Mouse (Mus musculus): ENCODE data around the gene Syne3.

Gene Syne3

DNA sequence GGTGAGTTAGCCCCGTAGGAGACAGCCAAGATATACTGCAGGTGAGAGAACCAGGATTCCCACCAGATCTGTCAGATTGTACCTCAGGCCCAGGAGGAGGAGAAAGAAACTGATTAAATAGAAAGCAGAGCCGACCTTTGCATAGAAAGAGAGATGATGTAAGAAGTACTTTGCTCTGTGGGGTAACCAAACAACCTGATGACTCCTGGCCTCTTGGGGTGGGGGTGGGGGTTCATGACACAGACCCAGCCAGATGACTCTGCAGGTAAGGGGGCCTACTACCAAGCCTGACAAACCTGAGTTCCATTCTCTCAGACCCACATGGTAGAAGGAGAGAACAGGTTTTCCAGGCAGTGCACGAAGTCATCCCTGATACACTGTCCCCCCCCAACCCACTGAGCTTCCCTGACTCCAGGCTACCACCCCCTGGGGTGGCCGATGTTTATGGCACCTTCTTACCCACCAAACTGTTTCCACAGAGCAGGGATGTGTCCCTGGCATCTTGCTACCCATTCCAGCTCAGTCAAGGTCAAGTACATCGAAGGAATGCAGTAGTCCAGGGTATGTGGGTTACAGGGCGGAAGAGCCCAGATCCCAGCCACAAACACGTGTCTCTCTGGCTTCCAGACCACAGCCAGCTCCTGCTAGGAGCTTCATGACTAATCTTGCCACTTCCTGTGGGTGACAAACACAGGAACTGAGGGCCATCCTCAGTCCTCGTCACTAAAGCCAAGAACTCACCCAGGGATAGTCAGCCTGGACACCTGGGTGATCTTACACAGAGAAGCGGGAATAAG lies 8.9 kb downstream of the Syne3 start:
- no peak for DNase-seq (ENCODE audit: extremely low spot score, low read depth, low spot score)

GRCm38 (mm10) chr12:104999171-104999570 lies 10.4 kb downstream of the Syne3 start:
- no peak for DNase-seq (ENCODE audit: extremely low spot score, low read depth, low spot score)

DNA sequence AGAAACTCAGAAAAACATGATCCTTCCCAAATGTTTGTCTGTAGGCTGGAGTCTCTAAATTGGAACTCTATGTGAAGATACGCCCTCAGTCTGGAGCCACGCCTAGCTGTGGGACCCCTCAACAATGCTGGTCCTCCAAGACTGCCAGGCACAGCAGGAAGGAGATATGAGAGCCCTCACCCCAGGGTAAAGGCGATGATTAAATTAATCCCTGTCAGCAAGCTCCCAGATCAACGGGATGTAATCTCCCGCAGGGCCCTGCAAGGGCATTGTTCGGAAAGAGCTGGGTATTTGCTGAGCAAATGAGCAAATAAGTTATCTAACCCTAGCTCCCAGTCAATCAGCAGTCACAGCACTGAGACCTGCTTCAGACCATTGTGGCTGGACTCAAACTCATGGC lies 11.1 kb downstream of the Syne3 start:
- DNase-seq (ENCODE audit: extremely low spot score, low read depth, low spot score), result no peak

GRCm38 (mm10) chr12:104997641-104998293 lies 11.8 kb downstream of the Syne3 start:
- DNase-seq (ENCODE audit: extremely low spot score, low read depth, low spot score), result no peak

- DNase-seq (ENCODE audit: extremely low spot score, low read depth, low spot score), result no peak
These were observed 12.4 kb downstream of the Syne3 start for GRCm38 (mm10) chr12:104997159-104997558.

- DNase-seq (ENCODE audit: extremely low spot score, low read depth, low spot score), result no peak
These were observed 13.4 kb downstream of the Syne3 start for GRCm38 (mm10) chr12:104996012-104996728.

GRCm38 (mm10) chr12:104995259-104995876 lies 14.2 kb downstream of the Syne3 start:
- no peak for DNase-seq (ENCODE audit: extremely low spot score, low read depth, low spot score)

DNA sequence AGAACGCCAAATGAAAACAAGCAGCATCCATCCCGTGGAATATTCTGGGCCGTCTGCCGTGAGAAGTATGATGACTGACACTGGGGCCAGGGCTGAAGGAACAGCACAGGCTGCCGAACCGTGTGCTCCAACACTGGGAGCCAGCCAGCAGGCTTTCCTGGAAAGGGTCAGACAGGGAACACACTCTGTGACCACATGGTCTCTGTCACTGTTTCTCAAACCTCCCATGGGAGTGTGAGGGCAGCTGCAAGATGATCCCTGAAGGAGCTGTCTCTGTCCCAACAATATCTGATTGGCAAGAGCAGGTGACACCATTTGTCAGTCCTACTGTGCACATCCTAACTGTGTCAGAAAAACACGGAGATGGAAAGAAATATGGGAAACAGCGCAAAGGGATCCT lies 16.8 kb downstream of the Syne3 start:
- no peak for DNase-seq (ENCODE audit: extremely low spot score, low read depth, low spot score)

DNA sequence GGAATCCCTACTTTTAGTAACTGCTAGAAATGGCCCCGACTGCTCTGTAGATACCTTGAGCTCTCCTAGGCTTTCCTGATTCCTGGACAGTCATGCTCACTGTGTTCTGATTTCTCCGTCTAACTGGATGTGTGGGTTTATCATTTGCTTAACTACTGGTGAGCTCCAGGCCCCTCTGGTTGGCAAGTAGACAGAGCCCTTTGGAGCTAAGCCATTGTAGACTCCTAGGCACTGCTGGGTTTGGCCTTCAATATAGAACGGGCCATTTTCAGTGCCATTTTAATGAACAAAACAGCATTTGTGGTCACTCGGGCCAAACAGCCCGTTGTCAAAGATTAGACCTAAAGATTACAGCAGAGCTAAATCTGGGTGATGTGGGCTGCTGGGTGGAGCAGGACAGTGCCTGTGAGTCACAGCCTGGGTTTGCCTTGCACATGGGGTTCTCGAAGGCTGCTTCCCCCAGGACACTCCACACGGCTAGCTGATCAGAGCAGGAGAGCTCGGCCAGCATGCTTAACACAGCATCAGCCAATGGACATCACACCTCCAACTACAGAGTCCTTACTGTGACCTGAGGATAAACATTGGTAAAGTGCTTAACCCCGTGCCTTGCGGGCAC lies 17.4 kb downstream of the Syne3 start:
- DNase-seq (ENCODE audit: extremely low spot score, low read depth, low spot score), result no peak

GRCm38 (mm10) chr12:104990741-104991454 lies 18.7 kb downstream of the Syne3 start:
- no peak for DNase-seq (ENCODE audit: extremely low spot score, low read depth, low spot score)

DNA sequence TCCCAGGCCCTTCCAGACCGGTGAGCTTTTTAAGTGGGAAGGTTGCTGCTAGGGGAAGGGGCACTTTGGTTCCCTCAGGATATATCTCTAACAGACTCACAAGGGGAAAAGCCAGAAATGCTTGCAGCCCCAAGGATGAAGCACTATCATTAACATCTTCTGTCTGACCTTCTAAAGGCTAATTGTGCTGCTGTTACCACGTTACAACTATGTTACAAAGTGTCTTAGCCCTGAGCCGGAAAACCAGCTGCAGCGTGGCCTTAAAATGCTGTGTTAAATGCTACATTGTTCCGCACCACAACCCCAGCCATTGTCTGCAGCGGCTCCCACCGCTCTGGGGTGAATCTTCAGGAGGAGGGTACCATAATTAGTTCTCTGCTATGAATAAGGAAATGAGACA lies 21.7 kb downstream of the Syne3 start:
- DNase-seq (ENCODE audit: extremely low spot score, low read depth, low spot score), result no peak

GRCm38 (mm10) chr12:104986781-104987180 lies 22.8 kb downstream of the Syne3 start:
- no peak for DNase-seq (ENCODE audit: extremely low spot score, low read depth, low spot score)

DNA sequence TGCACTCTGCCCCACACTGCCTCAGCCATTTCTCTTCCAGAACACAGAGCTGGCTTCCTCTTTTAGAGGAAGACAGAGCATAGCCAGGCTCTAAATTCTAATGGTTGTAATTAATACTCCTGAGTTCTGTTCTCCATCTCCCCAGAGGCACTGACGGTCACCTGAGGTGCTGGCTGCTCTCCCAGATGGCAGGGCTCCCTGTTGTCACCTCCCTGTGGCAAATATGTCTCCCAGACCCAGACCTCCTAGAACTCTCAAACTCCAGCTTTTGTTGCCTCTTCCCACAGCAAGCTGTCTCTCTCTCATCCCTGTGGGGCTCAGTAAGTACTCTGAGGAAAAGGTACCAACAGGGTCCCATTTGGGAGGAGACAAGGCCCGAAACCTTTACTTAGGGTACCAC lies 23.6 kb downstream of the Syne3 start:
- DNase-seq (ENCODE audit: extremely low spot score, low read depth, low spot score), result no peak

DNA sequence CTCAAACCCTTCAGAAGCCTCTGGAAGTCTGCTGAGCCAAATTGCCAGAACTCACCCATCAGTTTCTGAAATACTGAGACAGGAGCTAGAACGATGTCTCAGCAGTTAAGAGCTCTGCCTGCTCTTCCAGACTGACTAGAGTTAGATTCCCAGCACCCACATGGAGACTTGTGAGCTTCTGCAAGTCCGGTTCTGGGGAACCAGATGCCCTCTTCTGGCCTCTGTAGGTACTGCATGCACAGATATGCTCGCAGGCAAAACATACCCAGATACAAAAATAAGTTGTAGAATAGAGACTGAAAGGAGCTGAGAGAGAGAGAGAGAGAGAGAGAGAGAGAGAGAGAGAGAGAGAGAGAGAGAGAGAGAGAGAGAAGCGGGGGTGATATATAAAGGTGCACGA lies 24.5 kb downstream of the Syne3 start:
- DNase-seq (ENCODE audit: extremely low spot score, low read depth, low spot score), result no peak

DNA sequence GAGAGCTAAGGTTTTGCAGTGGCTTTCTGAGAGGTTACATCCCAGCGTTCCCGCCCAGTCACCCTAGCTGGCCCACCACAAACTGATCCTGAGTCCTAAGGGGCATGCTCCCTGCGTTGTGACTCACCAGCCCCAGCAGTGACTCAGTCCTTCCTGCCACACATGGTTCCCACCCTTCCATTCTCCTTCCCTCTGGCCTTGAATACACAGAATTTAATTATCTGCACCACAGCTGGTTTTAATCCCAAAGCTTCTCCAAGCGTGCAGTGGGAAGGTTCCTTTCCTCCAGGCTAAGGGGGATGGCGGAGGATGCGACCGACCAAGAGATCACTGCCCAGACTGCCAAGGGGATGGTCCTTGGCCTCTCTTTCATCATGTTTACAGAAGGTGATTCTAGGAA lies 26.1 kb downstream of the Syne3 start:
- DNase-seq (ENCODE audit: extremely low spot score, low read depth, low spot score), result no peak

DNA sequence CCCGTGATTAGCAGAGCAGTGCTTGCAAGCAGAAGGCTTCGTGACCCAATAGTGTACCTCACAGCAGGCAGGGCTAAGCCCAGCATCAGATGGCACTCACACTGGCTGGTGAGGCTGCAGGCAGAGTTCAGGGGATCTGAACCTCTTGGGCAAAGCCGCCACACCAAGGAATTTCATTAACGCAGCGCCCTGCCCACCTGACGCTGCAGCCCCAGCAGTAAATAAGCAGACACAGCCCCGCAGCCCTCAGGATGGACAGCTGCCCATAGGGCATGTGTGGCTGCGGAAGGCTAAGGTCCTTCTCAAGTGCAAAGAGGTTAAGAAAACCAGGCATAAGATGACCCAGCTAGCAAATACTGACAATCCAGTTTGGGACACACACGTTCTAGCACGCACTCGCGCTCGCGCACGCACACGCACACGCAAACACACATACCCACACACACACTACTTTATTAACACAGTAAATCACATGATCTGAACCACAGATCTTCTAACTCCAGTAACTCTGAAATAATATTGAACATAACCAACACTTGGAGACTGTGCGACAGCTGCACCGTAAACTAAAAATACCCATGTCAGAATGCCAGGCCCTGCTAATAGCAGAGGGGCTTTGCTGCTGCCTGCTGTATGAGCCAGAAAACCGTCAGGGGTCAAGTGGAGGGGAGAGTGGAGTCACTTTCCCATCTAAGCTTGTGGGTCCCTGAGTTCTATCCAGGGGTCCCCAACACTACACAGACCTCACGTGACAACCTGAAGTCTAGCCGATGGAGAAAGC lies 30.5 kb downstream of the Syne3 start:
- DNase-seq (ENCODE audit: extremely low spot score, low read depth, low spot score), result no peak

- DNase-seq (ENCODE audit: extremely low spot score, low read depth, low spot score), result no peak
These were observed 31.2 kb downstream of the Syne3 start for GRCm38 (mm10) chr12:104978420-104978819.

GRCm38 (mm10) chr12:104976903-104977302 lies 32.7 kb downstream of the Syne3 start:
- DNase-seq (ENCODE audit: extremely low spot score, low read depth, low spot score), result no peak

GRCm38 (mm10) chr12:104976331-104976817 lies 33.2 kb downstream of the Syne3 start:
- no peak for DNase-seq (ENCODE audit: extremely low spot score, low read depth, low spot score)

All from hindlimb bud, embryonic 11.5 days (tissue).